Mouse (Mus musculus) heart, postnatal 0 days (tissue): ENCODE data around the gene Rps3. TPM values are rescaled to one million over a fixed set of nuclear protein-coding genes. Genes with fewer than 3 reads are reported as not detected.

Source experiments
- ATAC-seq: fragments of 200-750 bp; cut with Nextera tagmentation; 2 replicates; pipeline ENCODE4 v1.8.0; 2017; ENCODE audit warnings: low read depth, moderate number of reproducible peaks, moderate library complexity; ENCODE audit not compliant: insufficient read depth
- DNase-seq: peaks from one replicate; pipeline ENCODE4 v3.0.0-alpha.2; 2016; ENCODE audit warnings: low spot score
- H3K27ac ChIP-seq: fragments of 300-500 bp; sonication (generic); 2 replicates; pipeline ENCODE4 v1.5.1; 2014; ENCODE audit warnings: low read depth, mild to moderate bottlenecking
- H3K27me3 ChIP-seq: fragments of 300-500 bp; sonication (generic); 2 replicates; pipeline ENCODE4 v1.6.1; 2014; ENCODE audit warnings: low read length, mixed read lengths; ENCODE audit not compliant: control insufficient read depth, insufficient read depth
- H3K36me3 ChIP-seq: fragments of 300-500 bp; sonication (generic); replicated peaks from 2 replicates; pipeline ENCODE4 v1.6.1; 2014; ENCODE audit warnings: low read length, mixed read lengths; ENCODE audit not compliant: control insufficient read depth, insufficient read depth
- H3K4me1 ChIP-seq: fragments of 300-500 bp; sonication (generic); 2 replicates; pipeline ENCODE4 v1.6.1; 2014; ENCODE audit warnings: antibody characterized with exemption; ENCODE audit not compliant: control insufficient read depth, insufficient read depth
- H3K4me2 ChIP-seq: fragments of 300-500 bp; sonication (generic); 2 replicates; pipeline ENCODE4 v1.6.1; 2014; ENCODE audit warnings: low read depth, mild to moderate bottlenecking, low read length, moderate library complexity
- H3K4me3 ChIP-seq: fragments of 300-500 bp; sonication (generic); 2 replicates; pipeline ENCODE4 v1.5.1; 2014; ENCODE audit warnings: low read depth, low read length
- H3K9ac ChIP-seq: fragments of 300-500 bp; sonication (generic); replicated peaks from 2 replicates; pipeline ENCODE4 v1.6.1; 2014; ENCODE audit warnings: low read depth, low read length, mixed read lengths
- H3K9me3 ChIP-seq: fragments of 300-500 bp; sonication (generic); replicated peaks from 2 replicates; pipeline ENCODE4 v1.6.1; 2016; ENCODE audit warnings: low read length; ENCODE audit not compliant: control insufficient read depth
- CTCF ChIP-seq: IDR thresholded peaks from 2 replicates; pipeline ENCODE4 v1.5.1; 2016; ENCODE audit warnings: antibody characterized with exemption, control low read depth, low read depth
- EP300 ChIP-seq: IDR thresholded peaks from 2 replicates; pipeline ENCODE4 v1.6.1; 2016; ENCODE audit warnings: antibody characterized with exemption, low read depth
- WGBS: fragments of 180-500 bp; shearing (Covaris S2); extraction: QIAGEN DNeasy Blood & Tissue Kit; methylation state at CpG from one replicate; pipeline ENCODE4 v1.1.7; 2014; 5-methylcytosine and 5-hydroxymethylcytosine counted together
- polyA plus RNA-seq: library from polyadenylated mRNA; unstranded; fragments of >200 nt; fragmentation: Nextera tagmentation; extraction: Ambion mirVana; gene quantifications from 2 replicates; pipeline ENCODE4 v1.2.1, GENCODE M21; 2015
- total RNA-seq: library from RNA; depleted of rRNA; stranded (reverse); fragments of >200 nt; gene quantifications from 2 replicates; pipeline ENCODE4 v1.2.3, GENCODE M21; 2014; ENCODE audit warnings: low replicate concordance; rRNA removed

Gene Rps3
- total and polyA plus RNA-seq, 2 experiments from 2014 or later, result 439 to 804 TPM

DNA sequence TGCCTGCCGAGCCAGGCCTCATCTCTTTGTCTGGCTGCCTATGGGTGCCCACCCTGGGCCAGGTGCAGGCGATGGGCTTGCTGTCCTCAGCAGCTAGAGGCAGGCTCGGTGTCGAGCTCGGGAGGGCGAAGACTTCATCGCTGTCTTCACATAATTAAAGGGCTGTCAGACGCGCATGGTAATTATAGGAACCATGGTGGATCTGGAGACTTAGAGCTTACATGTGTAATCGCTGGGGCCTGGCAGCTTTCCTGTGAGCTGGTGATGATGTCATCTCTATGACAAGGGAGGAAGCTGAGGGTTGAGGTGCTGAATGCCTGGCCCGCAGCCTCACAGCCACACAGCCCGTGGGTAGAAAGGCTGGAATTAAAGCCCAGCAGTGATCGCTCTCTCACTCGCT lies 51.3 kb downstream of the Rps3 start:
- Histone ChIP-seq H3K4me2 (no peak overlapping the region), H3K27ac (peak overlapping the region; percentile 49), H3K36me3 (peaks cover 15% of the 10 kb centered on the region; the same call in 1 of the 2 replicates), H3K4me3 (no peak overlapping the region), H3K9ac (no peak overlapping the region), H3K4me1 (peaks cover 24% of the 10 kb centered on the region), H3K27me3 (no peaks in the 10 kb centered on the region), H3K9me3 (no peaks in the 10 kb centered on the region)
- DNase-seq (peak; percentile 42), ATAC-seq (peak; percentile 54)
- TF ChIP-seq EP300 (no peak), CTCF (no peak)
- 33% methylated on average over 14 of the region's 14 CpGs for WGBS

DNA sequence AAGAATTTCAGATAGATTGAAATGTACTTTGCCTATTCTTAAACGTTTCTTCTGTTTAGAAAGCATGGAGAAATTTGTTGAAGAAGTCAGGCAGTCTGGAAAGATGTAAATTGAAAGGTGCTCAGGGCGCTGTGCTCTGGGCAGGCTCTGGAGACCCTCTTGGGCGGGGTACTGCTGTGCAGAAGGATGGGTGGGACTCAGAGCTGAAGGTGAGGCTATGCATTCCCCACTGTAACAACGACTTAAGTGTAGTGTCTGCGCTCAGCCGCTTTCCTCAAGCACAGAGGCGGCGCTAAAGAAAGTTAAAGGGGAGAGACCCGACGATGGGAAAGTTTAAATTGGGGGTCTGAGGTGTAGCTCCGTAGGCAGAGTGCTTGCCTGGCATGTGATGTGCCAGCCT lies 53.3 kb downstream of the Rps3 start:
- Histone ChIP-seq H3K36me3 (peaks cover 27% of the 10 kb centered on the region; the same call in 1 of the 2 replicates), H3K4me1 (peaks cover 24% of the 10 kb centered on the region), H3K9ac (no peak overlapping the region), H3K4me2 (no peak overlapping the region), H3K4me3 (no peak overlapping the region), H3K27ac (no peak overlapping the region), H3K9me3 (no peaks in the 10 kb centered on the region), H3K27me3 (no peaks in the 10 kb centered on the region)
- 77% methylated on average over 11 of the region's 11 CpGs for WGBS
- ATAC-seq, result no peak
- TF ChIP-seq CTCF (no peak), EP300 (no peak)
- no peak for DNase-seq

DNA sequence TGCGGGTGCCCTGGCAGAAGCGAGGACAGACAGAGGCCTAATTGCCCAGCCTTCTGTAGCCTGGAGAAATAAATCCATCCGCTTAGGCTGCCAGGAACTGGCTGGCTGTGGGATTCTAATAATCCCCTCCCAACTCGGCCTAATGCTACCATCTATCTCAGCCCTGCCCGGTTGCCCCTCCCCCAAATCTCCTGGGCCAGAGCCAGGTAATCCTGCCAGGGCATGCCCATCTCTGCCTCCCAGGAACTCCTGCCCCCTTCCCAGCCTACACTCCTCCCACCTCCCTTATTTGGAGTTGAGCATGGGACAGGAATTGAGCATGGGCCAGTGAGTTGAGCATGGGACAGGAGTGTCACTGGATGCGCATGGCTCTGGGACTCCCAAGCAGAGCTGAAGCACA lies 53.8 kb downstream of the Rps3 start:
- Histone ChIP-seq H3K9me3 (no peaks in the 10 kb centered on the region), H3K4me3 (no peak overlapping the region), H3K9ac (no peak overlapping the region), H3K4me2 (no peak overlapping the region), H3K36me3 (peaks cover 27% of the 10 kb centered on the region; the same call in 1 of the 2 replicates), H3K4me1 (peaks cover 25% of the 10 kb centered on the region), H3K27me3 (no peaks in the 10 kb centered on the region), H3K27ac (no peak overlapping the region)
- 60% methylated on average over 6 of the region's 6 CpGs for WGBS
- no peak for ATAC-seq
- no peak for DNase-seq
- no peak for TF ChIP-seq EP300
- TF ChIP-seq CTCF, result no peak

DNA sequence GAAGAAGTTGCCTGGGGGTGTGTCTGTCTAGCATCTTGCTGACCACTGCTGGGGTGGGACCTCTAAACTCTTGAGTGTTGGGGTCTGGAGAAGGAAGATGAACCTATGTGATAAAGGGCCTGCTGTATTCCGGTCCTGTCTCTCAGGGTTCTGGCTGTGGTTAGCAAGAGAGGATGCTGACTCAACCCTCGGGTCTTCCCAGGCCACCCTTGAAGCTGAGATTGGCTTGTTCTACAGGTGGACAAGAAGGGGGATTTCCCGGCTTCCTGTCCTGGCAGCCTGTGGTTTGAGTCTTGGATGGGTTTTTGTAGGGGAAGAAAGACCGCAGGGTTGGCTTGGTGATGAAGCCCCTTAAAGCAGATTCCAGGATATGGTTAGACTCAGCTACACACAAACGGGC lies 54.7 kb downstream of the Rps3 start:
- Histone ChIP-seq H3K4me3 (no peak overlapping the region), H3K4me1 (peaks cover 28% of the 10 kb centered on the region), H3K9ac (no peak overlapping the region), H3K4me2 (no peak overlapping the region), H3K27me3 (no peaks in the 10 kb centered on the region), H3K36me3 (peaks cover 27% of the 10 kb centered on the region; the same call in 1 of the 2 replicates), H3K9me3 (no peaks in the 10 kb centered on the region), H3K27ac (no peak overlapping the region)
- ATAC-seq, result no peak
- WGBS, result 69% methylated on average over 5 of the region's 5 CpGs
- TF ChIP-seq CTCF (no peak), EP300 (no peak)
- DNase-seq, result no peak

DNA sequence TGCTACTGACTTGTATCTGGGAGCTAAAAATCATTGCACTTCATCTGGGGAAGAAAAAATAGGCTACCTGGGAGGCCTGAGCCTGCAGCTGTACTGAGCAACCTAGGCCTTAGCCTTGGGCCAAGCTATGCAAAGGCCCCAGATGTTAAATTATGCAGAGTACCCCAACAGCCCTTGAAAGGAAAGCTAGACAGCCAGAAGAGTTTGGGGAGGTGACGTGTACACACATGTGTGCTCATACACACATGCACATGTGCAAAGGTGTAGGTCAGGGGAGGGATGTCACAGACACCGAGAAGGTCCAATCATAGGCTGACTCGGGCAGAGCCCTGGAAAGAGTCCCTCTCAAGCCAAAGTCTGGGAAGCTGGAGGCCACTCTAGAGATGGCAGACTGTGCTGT lies 55.6 kb downstream of the Rps3 start:
- ATAC-seq, result no peak
- peaks cover 24% of the 10 kb centered on the region for H3K4me1 ChIP-seq
- H3K27ac ChIP-seq, result no peak overlapping the region
- DNase-seq, result no peak
- peaks cover 27% of the 10 kb centered on the region; the same call in 1 of the 2 replicates for H3K36me3 ChIP-seq
- H3K9me3 ChIP-seq, result no peaks in the 10 kb centered on the region
- no peak overlapping the region for H3K4me2 ChIP-seq
- H3K9ac ChIP-seq, result no peak overlapping the region
- no peak overlapping the region for H3K4me3 ChIP-seq
- H3K27me3 ChIP-seq, result no peaks in the 10 kb centered on the region
- WGBS, result 82% methylated on average over 3 of the region's 3 CpGs
- no peak for TF ChIP-seq CTCF
- TF ChIP-seq EP300, result no peak

Other genes starting within 250 kb of the Rps3 start
- not detected in 2 replicates for gene Mogat2, start 245.1 kb downstream of the Rps3 start, total RNA-seq
- gene Mogat2, start 245.1 kb downstream of the Rps3 start, polyA plus RNA-seq, result 0.25 and 0.40 TPM in 2 replicates
- 1.5 and 3.7 TPM in 2 replicates for gene Map6, start 216.3 kb downstream of the Rps3 start, total RNA-seq
- gene Map6, start 216.3 kb downstream of the Rps3 start, polyA plus RNA-seq, result 1.8 and 2.5 TPM in 2 replicates
- 811 and 864 TPM in 2 replicates for gene Serpinh1, start 130.5 kb downstream of the Rps3 start, total RNA-seq
- 522 and 571 TPM in 2 replicates for gene Serpinh1, start 130.5 kb downstream of the Rps3 start, polyA plus RNA-seq
- gene Gdpd5, start 102.3 kb downstream of the Rps3 start, total RNA-seq, result 35.9 and 47.8 TPM in 2 replicates
- gene Gdpd5, start 102.3 kb downstream of the Rps3 start, polyA plus RNA-seq, result 24.4 and 28.9 TPM in 2 replicates
- 0.73 and 1.6 TPM in 2 replicates for gene Klhl35, start 17.7 kb downstream of the Rps3 start, total RNA-seq
- gene Klhl35, start 17.7 kb downstream of the Rps3 start, polyA plus RNA-seq, result 0.59 and 0.75 TPM in 2 replicates
- gene Arrb1, start 51.7 kb upstream of the Rps3 start, total RNA-seq, result 23.8 and 36.8 TPM in 2 replicates
- 3.3 and 3.5 TPM in 2 replicates for gene Arrb1, start 51.7 kb upstream of the Rps3 start, polyA plus RNA-seq
- 5.2 and 6.4 TPM in 2 replicates for gene Tpbgl, start 143.4 kb upstream of the Rps3 start, total RNA-seq
- 0.98 and 1.2 TPM in 2 replicates for gene Tpbgl, start 143.4 kb upstream of the Rps3 start, polyA plus RNA-seq
- gene Slco2b1, start 227.6 kb upstream of the Rps3 start, total RNA-seq, result 5.4 and 7.8 TPM in 2 replicates
- 2.1 and 2.4 TPM in 2 replicates for gene Slco2b1, start 227.6 kb upstream of the Rps3 start, polyA plus RNA-seq
- gene Olfr520, start 246.5 kb upstream of the Rps3 start, total RNA-seq, result not detected in 2 replicates
- not detected in 2 replicates for gene Olfr520, start 246.5 kb upstream of the Rps3 start, polyA plus RNA-seq